Mouse (Mus musculus): ENCODE data around the gene 1700028J19Rik. TPM values are rescaled to one million over a fixed set of nuclear protein-coding genes. Genes with fewer than 3 reads are reported as not detected.
A peak's percentile ranks its signal among the peaks of the same experiment; 100 is the strongest.
"Not testable (repeated sequence)": the region's sequence is repeated elsewhere in the genome, so short reads cannot be mapped to it uniquely, and the experiment has no call there.

1700028J19Rik gene
- total and polyA plus RNA-seq, 2 experiments from 2014 or later: 1.2 to 1.6 TPM

DNA sequence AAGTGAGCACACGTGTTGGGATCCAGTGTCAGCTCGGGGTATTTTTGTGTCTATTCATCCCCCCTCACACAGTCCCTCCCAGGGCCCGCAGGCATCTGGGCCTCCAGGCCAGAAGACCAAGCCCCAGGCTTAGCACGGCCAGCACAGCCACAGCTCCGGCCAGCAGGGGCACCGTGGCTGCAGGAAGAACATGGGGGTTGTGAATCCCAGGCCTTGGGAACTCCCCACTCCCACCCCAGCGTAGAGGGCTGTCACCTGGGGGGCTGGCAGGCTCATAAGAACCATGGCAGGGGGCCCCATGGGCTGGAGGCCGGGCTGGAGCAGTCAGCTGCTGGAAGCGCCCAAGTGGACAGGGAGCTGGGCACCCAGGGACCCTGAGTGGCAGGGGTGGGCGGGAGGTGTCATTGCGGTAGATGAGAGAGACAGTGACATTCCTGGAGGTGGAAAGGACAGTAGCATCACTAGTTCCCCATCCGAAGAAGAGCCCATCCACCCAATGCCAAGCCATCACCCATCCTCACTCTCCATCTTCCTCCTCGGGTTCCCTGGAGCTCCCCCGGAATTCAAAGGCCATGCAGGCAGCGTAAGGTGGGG is 6.6 kb upstream of the 1700028J19Rik start:
- Histone ChIP-seq H3K4me3 (ENCODE audit: low read length) (no peak overlapping the region), H3K27ac (no peak overlapping the region), H3K9ac (replicated peaks; ENCODE audit: low read length) (no peak overlapping the region), H3K4me2 (ENCODE audit: low read depth, low read length) (no peak overlapping the region), H3K27me3 (ENCODE audit: insufficient read depth, low read length) (no peaks in the 10 kb centered on the region), H3K36me3 (ENCODE audit: insufficient read depth, low read length) (peaks cover 15% of the 10 kb centered on the region), H3K9me3 (ENCODE audit: low read length) (no peaks in the 10 kb centered on the region), H3K4me1 (ENCODE audit: insufficient read depth, low read length) (peaks cover under 1% of the 10 kb centered on the region; the same call in 1 of the 2 replicates)
- TF ChIP-seq CTCF (IDR thresholded peaks at IDR 0.05; ENCODE audit: low read depth): peak; percentile 33; the same call in 1 of the 2 replicates
- 63% methylated on average over 15 of the region's 15 CpGs for WGBS
- ATAC-seq (0 out of 2 replicates have a peak, but pooled peaks have one; percentile 6), DNase-seq (ENCODE audit: low spot score) (no peak)

DNA sequence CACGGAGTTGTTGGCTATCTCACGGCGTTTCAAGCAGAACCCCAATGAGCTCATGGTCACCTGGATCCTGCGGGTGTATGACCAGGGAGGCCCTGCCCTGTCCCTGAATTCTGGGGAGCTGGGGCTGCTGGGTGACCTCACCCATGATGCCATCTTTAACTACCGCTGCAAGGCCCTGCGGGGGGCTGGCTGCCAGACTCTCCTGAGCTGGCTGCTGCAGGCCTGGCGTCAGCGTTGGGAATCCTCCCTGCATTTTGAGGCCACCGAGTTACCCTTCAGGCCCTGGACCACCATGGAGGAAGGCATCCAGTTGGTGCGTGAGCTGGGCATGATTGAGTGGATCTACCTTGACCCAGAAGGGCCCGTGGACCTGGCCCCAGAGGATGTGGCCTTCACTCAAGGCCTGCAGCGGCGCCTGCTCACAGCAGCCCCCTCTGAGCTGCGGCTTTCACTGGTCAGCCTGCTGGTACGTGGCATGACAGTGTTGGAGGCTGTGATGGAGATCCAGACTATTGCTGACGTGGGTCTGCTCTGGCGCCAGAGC is 4.3 kb upstream of the 1700028J19Rik start:
- 86% methylated on average over 17 of the region's 17 CpGs for WGBS
- DNase-seq (ENCODE audit: low spot score): not testable (repeated sequence)
- H3K36me3 ChIP-seq (ENCODE audit: insufficient read depth, low read length): peaks cover 15% of the 10 kb centered on the region

DNA sequence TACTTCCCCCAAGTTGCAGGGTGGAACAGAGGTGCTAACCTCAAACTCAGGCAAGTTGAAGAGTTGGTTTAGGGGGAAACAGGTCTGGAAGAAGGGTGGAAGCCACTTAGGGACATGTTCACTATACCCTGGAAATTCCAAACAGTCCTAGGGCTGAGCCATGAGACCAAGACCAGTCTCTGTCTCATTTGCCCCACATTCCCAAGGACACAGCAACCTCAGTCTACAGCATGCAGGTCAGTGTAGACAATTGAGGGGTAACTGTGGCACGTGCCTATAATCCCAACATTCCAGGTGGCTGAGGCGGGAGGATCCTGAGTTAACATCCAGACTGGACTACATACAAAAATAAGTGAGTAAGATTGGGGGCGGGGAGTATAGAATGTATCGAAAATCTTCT is 2.8 kb upstream of the 1700028J19Rik start:
- no peak overlapping the region for H3K4me3 ChIP-seq (ENCODE audit: low read length)
- no peak overlapping the region for H3K4me2 ChIP-seq (ENCODE audit: low read depth, low read length)
- no peak for ATAC-seq
- no peak for TF ChIP-seq CTCF (IDR thresholded peaks at IDR 0.05; ENCODE audit: low read depth)
- no peak for DNase-seq (ENCODE audit: low spot score)
- no peaks in the 10 kb centered on the region for H3K9me3 ChIP-seq (ENCODE audit: low read length)
- peaks cover 10% of the 10 kb centered on the region for H3K4me1 ChIP-seq (ENCODE audit: insufficient read depth, low read length)
- 92% methylated on average over 4 of the region's 4 CpGs for WGBS
- peaks cover 15% of the 10 kb centered on the region for H3K36me3 ChIP-seq (ENCODE audit: insufficient read depth, low read length)
- no peaks in the 10 kb centered on the region for H3K27me3 ChIP-seq (ENCODE audit: insufficient read depth, low read length)
- H3K27ac ChIP-seq: no peak overlapping the region
- H3K9ac ChIP-seq (replicated peaks; ENCODE audit: low read length): no peak overlapping the region

More for the DNA sequence above, 4.3 kb upstream of the 1700028J19Rik start:
- H3K27me3 ChIP-seq (ENCODE audit: insufficient read depth, low read length); H3K27ac ChIP-seq; H3K9me3 ChIP-seq (ENCODE audit: low read length); H3K4me2 ChIP-seq (ENCODE audit: low read depth, low read length); H3K4me3 ChIP-seq (ENCODE audit: low read length); H3K9ac ChIP-seq (replicated peaks; ENCODE audit: low read length); H3K4me1 ChIP-seq (ENCODE audit: insufficient read depth, low read length); ATAC-seq: not testable (repeated sequence)

DNA sequence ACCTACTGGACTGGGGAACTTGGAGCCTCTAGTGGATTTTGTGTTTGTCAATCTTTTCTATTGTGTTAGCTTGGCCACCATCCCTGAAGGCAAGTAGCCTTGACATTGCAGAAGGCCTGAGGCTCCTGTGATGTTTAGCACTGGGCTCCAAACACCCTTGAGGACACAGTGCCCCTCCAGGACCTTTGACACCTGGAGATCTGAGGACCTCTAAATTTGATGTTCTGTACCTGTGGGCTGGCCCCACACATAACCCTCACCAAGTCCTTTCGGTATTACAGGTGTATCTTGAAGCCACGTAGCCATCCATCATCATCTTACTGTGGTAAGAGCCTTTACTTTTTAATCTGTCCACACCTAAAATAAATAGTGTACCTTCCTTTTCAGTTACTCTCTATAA is 1.5 kb upstream of the 1700028J19Rik start:
- DNase-seq (ENCODE audit: low spot score) (no peak), ATAC-seq (no peak)
- Histone ChIP-seq H3K4me2 (ENCODE audit: low read depth, low read length) (peak overlapping the region; percentile 82), H3K4me1 (ENCODE audit: insufficient read depth, low read length) (peaks cover 10% of the 10 kb centered on the region), H3K36me3 (ENCODE audit: insufficient read depth, low read length) (peaks cover 15% of the 10 kb centered on the region), H3K27me3 (ENCODE audit: insufficient read depth, low read length) (no peaks in the 10 kb centered on the region), H3K9me3 (ENCODE audit: low read length) (no peaks in the 10 kb centered on the region), H3K27ac (no peak overlapping the region), H3K4me3 (ENCODE audit: low read length) (peak overlapping the region; percentile 91), H3K9ac (replicated peaks; ENCODE audit: low read length) (peak overlapping the region; percentile 99; the same call in 1 of the 2 replicates)
- WGBS: 96% methylated on average over 2 of the region's 2 CpGs
- no peak for TF ChIP-seq CTCF (IDR thresholded peaks at IDR 0.05; ENCODE audit: low read depth)

DNA sequence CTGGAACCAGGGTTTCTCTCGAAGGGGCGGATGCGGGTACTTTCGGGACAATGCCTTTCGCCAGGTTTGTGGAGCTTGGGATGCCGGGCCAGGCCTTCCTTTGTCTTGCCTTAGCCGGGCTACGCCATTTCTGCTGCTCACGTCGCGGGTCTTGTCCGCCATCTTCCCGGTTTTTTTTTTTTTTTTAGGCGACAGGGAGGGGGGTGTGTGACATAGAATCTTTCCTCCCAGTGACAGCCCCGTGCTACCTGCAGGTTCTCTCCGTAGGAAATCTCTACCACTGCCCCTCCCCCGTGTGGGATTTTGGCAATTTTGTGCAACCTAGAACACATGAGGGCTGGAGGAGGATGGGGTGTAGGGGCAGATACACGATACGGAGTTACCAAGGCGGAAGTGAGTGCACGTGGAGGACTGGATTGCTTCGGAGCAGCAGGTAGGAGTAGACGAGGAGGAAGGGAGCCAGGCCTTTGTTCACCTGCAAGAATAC is 532 bp upstream of the 1700028J19Rik start:
- no peak for TF ChIP-seq CTCF (IDR thresholded peaks at IDR 0.05; ENCODE audit: low read depth)
- Histone ChIP-seq H3K4me2 (ENCODE audit: low read depth, low read length) (peak overlapping the region; percentile 82), H3K4me3 (ENCODE audit: low read length) (peak overlapping the region; percentile 91), H3K27me3 (ENCODE audit: insufficient read depth, low read length) (no peaks in the 10 kb centered on the region), H3K9me3 (ENCODE audit: low read length) (no peaks in the 10 kb centered on the region), H3K27ac (peak overlapping the region; percentile 98), H3K36me3 (ENCODE audit: insufficient read depth, low read length) (peaks cover 15% of the 10 kb centered on the region), H3K9ac (replicated peaks; ENCODE audit: low read length) (peak overlapping the region; percentile 99), H3K4me1 (ENCODE audit: insufficient read depth, low read length) (peaks cover 10% of the 10 kb centered on the region)
- under 1% methylated on average over 23 of the region's 23 CpGs for WGBS
- ATAC-seq (peak; percentile 61), DNase-seq (ENCODE audit: low spot score) (peak; percentile 78)

DNA sequence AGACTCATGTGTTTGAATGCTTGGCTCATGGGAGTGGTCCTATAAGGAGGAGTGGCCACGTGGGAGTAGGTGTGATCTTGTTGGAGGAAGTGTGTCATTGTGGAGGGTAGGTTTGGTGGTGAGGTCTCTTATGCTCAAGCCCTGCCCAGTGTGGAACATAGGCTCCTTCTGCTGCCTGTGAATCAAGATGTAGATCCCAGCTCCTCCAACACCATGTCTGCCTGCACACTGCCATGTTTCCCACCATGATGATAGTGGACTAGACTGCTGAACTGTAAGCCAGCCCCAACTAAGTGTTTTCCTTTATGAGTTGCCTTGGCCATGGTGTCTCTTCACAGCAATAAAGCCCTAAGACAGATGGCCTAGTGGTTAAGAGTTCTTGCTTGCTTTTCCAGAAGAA is 2.4 kb downstream of the 1700028J19Rik start:
- no peak for ATAC-seq
- Histone ChIP-seq H3K4me2 (ENCODE audit: low read depth, low read length) (no peak overlapping the region), H3K36me3 (ENCODE audit: insufficient read depth, low read length) (0 out of 2 replicates have a peak, but pooled peaks cover 2% of the 10 kb centered on the region), H3K4me1 (ENCODE audit: insufficient read depth, low read length) (peaks cover 10% of the 10 kb centered on the region), H3K4me3 (ENCODE audit: low read length) (no peak overlapping the region), H3K27me3 (ENCODE audit: insufficient read depth, low read length) (no peaks in the 10 kb centered on the region), H3K9ac (replicated peaks; ENCODE audit: low read length) (no peak overlapping the region), H3K27ac (no peak overlapping the region), H3K9me3 (ENCODE audit: low read length) (no peaks in the 10 kb centered on the region)
- no peak for DNase-seq (ENCODE audit: low spot score)
- WGBS: 50% methylated on average over 1 of the region's 1 CpGs
- TF ChIP-seq CTCF (IDR thresholded peaks at IDR 0.05; ENCODE audit: low read depth): no peak

DNA sequence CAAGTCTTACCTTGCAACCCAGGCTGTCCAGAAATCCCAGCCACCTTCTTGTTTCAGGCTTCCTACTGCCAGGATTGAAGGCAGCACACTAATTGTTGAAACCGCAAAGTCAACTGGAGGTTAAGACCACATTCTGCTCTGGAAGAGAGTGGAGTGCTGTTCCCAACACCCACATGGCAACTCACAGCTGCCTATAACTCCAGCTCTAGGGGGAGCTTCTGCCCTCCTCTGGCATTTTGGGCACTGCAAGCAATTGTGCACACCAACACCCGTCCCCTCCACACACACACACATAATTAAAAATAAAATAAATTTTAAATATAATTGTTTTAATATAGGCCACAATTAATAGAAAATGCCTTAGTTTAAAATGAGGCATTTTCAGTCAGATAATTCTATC is 5.3 kb downstream of the 1700028J19Rik start:
- H3K4me3 ChIP-seq (ENCODE audit: low read length): no peak overlapping the region
- DNase-seq (ENCODE audit: low spot score): no peak
- peaks cover 4% of the 10 kb centered on the region; the same call in 1 of the 2 replicates for H3K4me1 ChIP-seq (ENCODE audit: insufficient read depth, low read length)
- no peak for TF ChIP-seq CTCF (IDR thresholded peaks at IDR 0.05; ENCODE audit: low read depth)
- no peak overlapping the region for H3K4me2 ChIP-seq (ENCODE audit: low read depth, low read length)
- H3K27me3 ChIP-seq (ENCODE audit: insufficient read depth, low read length): no peaks in the 10 kb centered on the region
- WGBS: 72% methylated on average over 2 of the region's 2 CpGs
- H3K9me3 ChIP-seq (ENCODE audit: low read length): no peaks in the 10 kb centered on the region
- H3K27ac ChIP-seq: no peak overlapping the region
- no peak overlapping the region for H3K9ac ChIP-seq (replicated peaks; ENCODE audit: low read length)
- ATAC-seq: no peak
- no peaks in the 10 kb centered on the region for H3K36me3 ChIP-seq (ENCODE audit: insufficient read depth, low read length)

Data from hindbrain, postnatal 0 days (tissue).